Mouse (Mus musculus) heart, adult 9 months (tissue): Measurements from ENCODE around the gene Snx4.

Experiments
- DNase-seq, 2 experiments: peaks; one replicate each; pipeline ENCODE4 v3.0.0; 2022; ENCODE audit warnings: low spot score in 2 of 2

Gene Snx4

GRCm38 (mm10) chr16:33271824-33272223 is 20.6 kb downstream of the Snx4 start:
- DNase-seq = no peak

GRCm38 (mm10) chr16:33283079-33283478 is 31.8 kb downstream of the Snx4 start:
- no peak for DNase-seq

GRCm38 (mm10) chr16:33288536-33288935 is 37.3 kb downstream of the Snx4 start:
- no peak for DNase-seq

GRCm38 (mm10) chr16:33289981-33290380 is 38.7 kb downstream of the Snx4 start:
- DNase-seq = no peak

GRCm38 (mm10) chr16:33292241-33292640 is 41.0 kb downstream of the Snx4 start:
- DNase-seq = no peak

GRCm38 (mm10) chr16:33294681-33295080 is 43.4 kb downstream of the Snx4 start:
- no peak for DNase-seq

- no peak for DNase-seq
Observed at GRCm38 (mm10) chr16:33295321-33295720, 44.1 kb downstream of the Snx4 start.

GRCm38 (mm10) chr16:33297493-33297892 is 46.3 kb downstream of the Snx4 start:
- DNase-seq = no peak

- DNase-seq = peak; percentile 31 to 66
Observed at GRCm38 (mm10) chr16:33306633-33307070, 55.4 kb downstream of the Snx4 start.

- DNase-seq = no peak
Observed at GRCm38 (mm10) chr16:33307761-33308160, 56.5 kb downstream of the Snx4 start.

GRCm38 (mm10) chr16:33309066-33309465 is 57.8 kb downstream of the Snx4 start:
- no peak for DNase-seq

- DNase-seq = no peak
Observed at GRCm38 (mm10) chr16:33315611-33316010, 64.4 kb downstream of the Snx4 start.

- DNase-seq = no peak
Observed at GRCm38 (mm10) chr16:33317646-33318045, 66.4 kb downstream of the Snx4 start.

GRCm38 (mm10) chr16:33318059-33318458 is 66.8 kb downstream of the Snx4 start:
- DNase-seq = no peak

- no peak for DNase-seq
Observed at GRCm38 (mm10) chr16:33325704-33326455, 74.6 kb downstream of the Snx4 start.

GRCm38 (mm10) chr16:33326589-33326988 is 75.3 kb downstream of the Snx4 start:
- no peak for DNase-seq

GRCm38 (mm10) chr16:33327101-33327500 is 75.9 kb downstream of the Snx4 start:
- DNase-seq = no peak

GRCm38 (mm10) chr16:33333015-33333414 is 81.8 kb downstream of the Snx4 start:
- no peak for DNase-seq

GRCm38 (mm10) chr16:33337177-33337576 is 85.9 kb downstream of the Snx4 start:
- DNase-seq = peak; percentile 60 to 75

GRCm38 (mm10) chr16:33337681-33338080 is 86.4 kb downstream of the Snx4 start:
- no peak for DNase-seq

- no peak for DNase-seq
Observed at GRCm38 (mm10) chr16:33338492-33338891, 87.2 kb downstream of the Snx4 start.

GRCm38 (mm10) chr16:33339476-33339875 is 88.2 kb downstream of the Snx4 start:
- no peak for DNase-seq

GRCm38 (mm10) chr16:33342356-33342755 is 91.1 kb downstream of the Snx4 start:
- no peak for DNase-seq

GRCm38 (mm10) chr16:33343106-33343505 is 91.9 kb downstream of the Snx4 start:
- no peak for DNase-seq
